Mouse (Mus musculus): ENCODE measurements at regions not wholly inside any gene's neighbourhood (a gene's known extent, or its start where the extent isn't known, plus 50 kb on each side); places are given as distances from the start of the nearest gene placed in this dataset.

GRCm38 (mm10) chr15:42297430-42297829 is 2163.3 kb downstream of the 9330182O14Rik start:
- DNase-seq (ENCODE audit: low spot score in 2 of 2): no peak

- DNase-seq (ENCODE audit: low spot score in 2 of 2): no peak
These were observed 2167.8 kb downstream of the 9330182O14Rik start for GRCm38 (mm10) chr15:42301956-42302355.

GRCm38 (mm10) chr15:42304097-42304496 is 2169.9 kb downstream of the 9330182O14Rik start:
- no peak for DNase-seq (ENCODE audit: low spot score in 2 of 2)

- no peak for DNase-seq (ENCODE audit: low spot score in 2 of 2)
These were observed 2175.4 kb downstream of the 9330182O14Rik start for GRCm38 (mm10) chr15:42309586-42309985.

DNA sequence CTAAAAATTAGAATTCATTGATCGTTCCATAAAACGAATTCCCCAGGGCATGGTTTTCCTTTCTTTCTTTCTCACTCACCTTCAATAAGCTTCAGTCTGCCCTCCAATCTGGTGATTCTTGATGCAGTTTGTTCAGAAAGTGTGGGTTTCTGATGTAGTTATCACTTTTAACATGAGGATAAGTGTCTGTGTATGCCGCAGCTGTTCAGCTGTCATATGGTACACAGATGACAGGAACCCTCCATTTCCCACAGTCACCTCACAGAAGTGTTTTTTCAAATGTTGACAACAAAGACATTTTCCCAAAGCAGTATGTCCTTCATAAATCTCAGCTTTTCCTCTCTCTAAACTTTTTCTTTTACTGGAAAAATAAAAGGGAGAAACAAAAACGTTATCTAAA is 2177.0 kb downstream of the 9330182O14Rik start:
- no peak for DNase-seq (ENCODE audit: low spot score in 2 of 2)

GRCm38 (mm10) chr15:42320349-42320748 is 2186.2 kb downstream of the 9330182O14Rik start:
- DNase-seq (ENCODE audit: low spot score in 2 of 2): no peak

GRCm38 (mm10) chr15:42322940-42323339 is 2188.8 kb downstream of the 9330182O14Rik start:
- DNase-seq (ENCODE audit: low spot score in 2 of 2): no peak

GRCm38 (mm10) chr15:42325221-42325620 is 2191.1 kb downstream of the 9330182O14Rik start:
- DNase-seq (ENCODE audit: low spot score in 2 of 2): no peak

GRCm38 (mm10) chr15:42328535-42328934 is 2194.4 kb downstream of the 9330182O14Rik start:
- DNase-seq (ENCODE audit: low spot score in 2 of 2): no peak

DNA sequence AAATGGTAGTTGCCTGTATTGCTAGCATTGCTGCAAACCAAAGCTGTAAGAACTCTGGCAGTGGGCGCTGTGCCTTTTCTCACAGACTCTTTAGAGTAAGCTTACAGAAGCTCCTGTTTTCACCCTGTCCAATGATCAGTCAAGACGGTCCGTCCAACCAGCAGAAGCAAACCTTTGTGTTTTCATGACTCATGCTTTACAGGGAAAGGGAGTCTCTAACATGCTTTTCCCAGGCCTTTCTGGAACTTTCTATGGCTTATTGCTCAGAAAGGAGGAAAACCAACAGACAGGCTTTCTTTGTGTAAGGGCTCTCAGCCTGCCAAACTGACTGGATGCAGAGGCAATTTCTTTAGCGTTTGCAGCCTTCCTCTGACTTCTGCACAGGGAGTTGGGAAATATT is 2195.6 kb downstream of the 9330182O14Rik start:
- peak in 1 of 2 experiments; percentile 17 for DNase-seq (ENCODE audit: low spot score in 2 of 2)

DNA sequence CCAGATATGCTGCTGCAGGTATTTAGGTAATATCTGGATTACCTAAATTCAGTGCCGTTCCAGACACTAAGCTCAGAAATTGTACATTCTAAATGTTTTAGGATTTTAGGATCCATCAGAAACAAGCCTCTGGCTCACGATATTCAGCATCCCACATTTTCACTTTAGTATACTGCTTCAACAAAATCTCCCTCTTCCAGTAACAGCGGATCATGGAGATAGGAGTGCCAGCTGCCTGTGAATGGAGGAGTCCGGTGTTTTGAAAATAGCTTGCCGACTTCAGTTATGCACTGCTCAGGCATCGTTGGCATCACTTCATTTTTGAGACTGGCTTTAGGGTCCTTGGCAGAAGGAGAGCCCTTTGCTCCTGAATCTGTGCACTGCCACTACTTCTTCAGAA is 2199.5 kb downstream of the 9330182O14Rik start:
- DNase-seq (ENCODE audit: low spot score in 2 of 2): no peak

GRCm38 (mm10) chr15:42346131-42346530 is 2212.0 kb downstream of the 9330182O14Rik start:
- no peak for DNase-seq (ENCODE audit: low spot score in 2 of 2)

- DNase-seq (ENCODE audit: low spot score in 2 of 2): no peak
These were observed 2227.7 kb downstream of the 9330182O14Rik start for GRCm38 (mm10) chr15:42361871-42362270.

DNA sequence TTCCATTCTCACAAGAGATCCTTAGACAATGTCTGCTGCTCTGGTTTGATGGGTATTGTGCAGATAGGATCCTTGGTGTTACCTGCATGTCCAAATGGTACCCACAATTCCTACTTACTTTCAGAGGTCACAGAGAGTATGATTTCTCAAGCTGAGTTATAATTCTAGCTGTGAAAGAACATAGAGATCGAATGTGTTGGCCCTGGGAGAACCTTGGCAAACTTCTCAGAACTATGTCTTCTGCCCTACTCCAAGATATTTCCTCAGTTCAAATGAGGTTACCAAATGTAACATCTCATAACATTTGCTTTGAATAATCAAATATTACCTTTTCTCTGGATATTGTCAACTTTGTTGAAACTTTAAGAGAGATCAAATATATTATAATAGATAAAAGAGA is 2230.8 kb downstream of the 9330182O14Rik start:
- no peak for DNase-seq (ENCODE audit: low spot score in 2 of 2)

- DNase-seq (ENCODE audit: low spot score in 2 of 2): no peak
These were observed 2232.6 kb downstream of the 9330182O14Rik start for GRCm38 (mm10) chr15:42366796-42367195.

DNA sequence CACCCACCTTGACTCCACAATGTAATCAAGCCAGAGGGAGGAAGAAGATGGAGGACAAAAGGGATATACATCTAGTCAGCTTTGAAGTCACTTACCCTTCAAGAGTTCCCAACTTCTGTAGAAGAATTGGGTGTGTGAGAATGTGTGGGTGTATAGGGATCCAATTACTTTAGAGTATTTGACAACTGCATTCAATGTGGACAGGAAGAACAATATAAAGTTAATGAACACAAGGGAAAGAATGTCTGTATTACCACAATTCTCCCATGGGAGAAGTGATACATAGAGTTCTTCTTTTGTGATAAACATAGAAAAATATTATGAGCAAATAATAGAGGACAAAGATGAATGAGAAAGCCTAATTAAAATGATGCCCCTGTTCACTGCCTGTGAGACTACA is 2235.4 kb downstream of the 9330182O14Rik start:
- no peak for DNase-seq (ENCODE audit: low spot score in 2 of 2)

DNA sequence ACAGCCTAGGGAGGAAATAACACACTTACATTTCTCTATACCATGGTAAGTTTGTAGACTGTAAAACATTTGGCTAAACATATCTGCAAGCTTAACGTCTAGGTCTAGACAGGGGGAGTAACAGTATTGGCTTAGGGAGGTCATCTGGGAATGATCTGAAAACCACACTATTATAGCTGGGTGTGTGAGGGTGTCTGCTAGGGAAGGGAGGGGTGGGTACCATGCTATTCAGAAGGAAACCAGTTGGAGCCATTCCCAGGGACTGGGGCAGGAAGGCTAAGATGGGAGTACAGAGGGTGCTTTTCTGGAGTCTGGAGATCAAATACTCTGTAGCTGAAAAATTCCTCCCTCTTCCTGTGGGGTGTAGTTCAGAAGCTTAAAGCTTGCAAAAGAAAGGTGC is 2235.9 kb downstream of the 9330182O14Rik start:
- DNase-seq (ENCODE audit: low spot score in 2 of 2): no peak

GRCm38 (mm10) chr15:42372704-42373286 is 2238.6 kb downstream of the 9330182O14Rik start:
- no peak for DNase-seq (ENCODE audit: low spot score in 2 of 2)
